8 mouse cellular contexts compared by ENCODE assay signal in the genomic region with DNA sequence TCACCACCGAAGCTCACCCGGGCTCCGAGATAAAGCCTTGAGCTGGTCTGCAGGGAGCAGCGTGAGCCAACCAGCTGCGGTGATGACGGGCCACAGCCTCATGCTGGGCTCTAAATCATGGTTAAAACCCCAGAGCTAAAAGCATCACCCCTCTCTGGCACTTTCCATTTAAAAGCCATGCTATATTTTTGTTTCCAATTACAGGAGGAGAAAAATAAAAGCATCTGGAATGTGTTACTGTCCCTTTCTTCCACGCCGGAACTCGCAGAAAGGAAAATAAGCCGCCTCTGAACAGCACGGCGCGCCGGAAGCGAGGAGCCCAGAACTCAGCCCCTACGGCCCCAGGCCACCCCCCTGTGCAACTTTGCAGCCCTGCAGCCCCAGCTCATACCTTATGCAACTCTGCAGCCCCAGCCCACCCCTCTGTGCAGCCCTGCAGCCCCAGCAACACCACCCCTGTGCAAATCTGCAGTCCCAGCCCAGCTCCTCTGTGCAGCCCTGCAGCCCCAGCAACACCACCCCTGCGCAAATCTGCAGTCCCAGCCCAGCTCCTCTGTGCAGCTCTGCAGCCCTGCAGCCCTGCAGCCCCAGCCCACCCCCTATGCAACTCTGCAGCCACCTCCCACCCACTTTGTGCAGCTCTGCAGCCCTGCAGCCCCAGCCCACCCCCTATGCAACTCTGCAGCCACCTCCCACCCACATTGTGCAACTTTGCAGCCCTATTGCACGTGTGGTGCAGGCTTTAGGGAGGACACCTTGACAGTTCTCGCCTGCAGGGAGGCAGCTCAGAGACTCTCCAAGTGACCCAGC.
DNase-seq lines count a peak whose midpoint lies in the region; ATAC-seq and TF ChIP-seq lines count a peak whose summit lies in the region.

No protein-coding gene starts in this region.

- peak overlapping the region; percentile 13; the same call in 1 of the 2 replicates for H3K4me3 ChIP-seq in forebrain, embryonic 10.5 days
- peak overlapping the region; percentile 27 for H3K4me3 ChIP-seq in limb, embryonic 10.5 days
- H3K4me3 ChIP-seq in olfactory bulb, adult 2 months (ENCODE audit: insufficient read depth, low read depth, low read length): no peak overlapping the region

- H3K9me3 ChIP-seq in forebrain, embryonic 10.5 days: peaks cover 6% of the 10 kb centered on the region; the same call in 1 of the 2 replicates
- no peaks in the 10 kb centered on the region for H3K9me3 ChIP-seq in limb, embryonic 10.5 days (replicated peaks)

- H3K4me1 ChIP-seq in forebrain, embryonic 10.5 days: peaks cover 25% of the 10 kb centered on the region
- H3K4me1 ChIP-seq in limb, embryonic 10.5 days: peaks cover 51% of the 10 kb centered on the region
- peaks cover 24% of the 10 kb centered on the region for H3K4me1 ChIP-seq in olfactory bulb, adult 2 months (ENCODE audit: control insufficient read depth, insufficient read depth, low read length)

- no peak for TF ChIP-seq POLR2A in olfactory bulb, adult 2 months (IDR thresholded peaks at IDR 0.05; ENCODE audit: insufficient read depth, low read depth, low read length)

- H3K27me3 ChIP-seq in forebrain, embryonic 10.5 days (ENCODE audit: poor library complexity, severe bottlenecking): peaks cover 11% of the 10 kb centered on the region; the same call in 1 of the 2 replicates
- H3K27me3 ChIP-seq in limb, embryonic 10.5 days (ENCODE audit: low read depth, poor library complexity, severe bottlenecking): no peaks in the 10 kb centered on the region

- peak; percentile 59 for ATAC-seq in frontal cortex, adult (ENCODE audit: low TSS enrichment)
- ATAC-seq in erythroblast, adult 5-6 weeks (replicated peaks; ENCODE audit: low FRiP score, poor library complexity, severe bottlenecking): no peak

- intact Hi-C loops in heart, postnatal 10 days (cut with DNase I): loop anchor here (5.0 kb wide), 2 partner anchors 78 to 242 kb away; partner anchors contain the start of gene Hunk

- no peak for TF ChIP-seq CTCF in olfactory bulb, adult 2 months (IDR thresholded peaks at IDR 0.05; ENCODE audit: insufficient read depth, low read depth, low read length)

- DNase-seq in frontal cortex, postnatal 25 days (ENCODE audit: low spot score in 2 of 2): no peak
- DNase-seq in forebrain, embryonic 10.5 days (ENCODE audit: extremely low spot score, low spot score): peak; percentile 43
- DNase-seq in heart, postnatal 10 days: peak; percentile 28 to 47
- DNase-seq in limb, embryonic 10.5 days (ENCODE audit: low spot score): peak; percentile 83
- DNase-seq in ovary, postnatal 14 days (ENCODE audit: low spot score): no peak

- H3K36me3 ChIP-seq in forebrain, embryonic 10.5 days (replicated peaks): no peaks in the 10 kb centered on the region
- H3K36me3 ChIP-seq in limb, embryonic 10.5 days: no peaks in the 10 kb centered on the region

- 33% methylated on average over 19 of the region's 19 CpGs for WGBS in forebrain, embryonic 10.5 days
- 12% methylated on average over 19 of the region's 19 CpGs for WGBS in limb, embryonic 10.5 days
- WGBS in olfactory bulb, adult 2 months: 32% methylated on average over 19 of the region's 19 CpGs

- H3K27ac ChIP-seq in forebrain, embryonic 10.5 days: peak overlapping the region; percentile 82
- peak overlapping the region; percentile 90 for H3K27ac ChIP-seq in limb, embryonic 10.5 days
- H3K27ac ChIP-seq in olfactory bulb, adult 2 months (ENCODE audit: insufficient read depth, low read depth, low read length): peak overlapping the region; percentile 73

Comparison
In these comparisons a context has a peak if more than half of its experiments do, and no peak if none do; other contexts are left out.
1. DNase-seq: peak in forebrain, embryonic 10.5 days (single experiment), heart, postnatal 10 days (2 of 2) and limb, embryonic 10.5 days (single experiment); none in frontal cortex, postnatal 25 days (0 of 2) and ovary, postnatal 14 days (single experiment).
2. Peak in every context shown above with its lines, with median percentiles within 50 percentile points of each other: H3K27ac ChIP-seq.